Mouse (Mus musculus) heart, adult 18-20 months (tissue): ENCODE data around the gene Iqce. TPM values are rescaled to one million over a fixed set of nuclear protein-coding genes. Genes with fewer than 3 reads are reported as not detected.
A peak's percentile ranks its signal among the peaks of the same experiment; 100 is the strongest.

ENCODE experiments used
- DNase-seq, 2 experiments: peaks; one replicate each; pipeline ENCODE4 v3.0.0; 2021 to 2022; ENCODE audit warnings: mixed read lengths in 1 of 2
- total RNA-seq, 2 experiments: library from RNA; stranded (reverse); gene quantifications; 2 replicates each; pipeline ENCODE4 v1.2.3; 2021

Iqce gene
- total RNA-seq, 2 experiments from 2014 or later: 4.0 to 5.3 TPM

DNA sequence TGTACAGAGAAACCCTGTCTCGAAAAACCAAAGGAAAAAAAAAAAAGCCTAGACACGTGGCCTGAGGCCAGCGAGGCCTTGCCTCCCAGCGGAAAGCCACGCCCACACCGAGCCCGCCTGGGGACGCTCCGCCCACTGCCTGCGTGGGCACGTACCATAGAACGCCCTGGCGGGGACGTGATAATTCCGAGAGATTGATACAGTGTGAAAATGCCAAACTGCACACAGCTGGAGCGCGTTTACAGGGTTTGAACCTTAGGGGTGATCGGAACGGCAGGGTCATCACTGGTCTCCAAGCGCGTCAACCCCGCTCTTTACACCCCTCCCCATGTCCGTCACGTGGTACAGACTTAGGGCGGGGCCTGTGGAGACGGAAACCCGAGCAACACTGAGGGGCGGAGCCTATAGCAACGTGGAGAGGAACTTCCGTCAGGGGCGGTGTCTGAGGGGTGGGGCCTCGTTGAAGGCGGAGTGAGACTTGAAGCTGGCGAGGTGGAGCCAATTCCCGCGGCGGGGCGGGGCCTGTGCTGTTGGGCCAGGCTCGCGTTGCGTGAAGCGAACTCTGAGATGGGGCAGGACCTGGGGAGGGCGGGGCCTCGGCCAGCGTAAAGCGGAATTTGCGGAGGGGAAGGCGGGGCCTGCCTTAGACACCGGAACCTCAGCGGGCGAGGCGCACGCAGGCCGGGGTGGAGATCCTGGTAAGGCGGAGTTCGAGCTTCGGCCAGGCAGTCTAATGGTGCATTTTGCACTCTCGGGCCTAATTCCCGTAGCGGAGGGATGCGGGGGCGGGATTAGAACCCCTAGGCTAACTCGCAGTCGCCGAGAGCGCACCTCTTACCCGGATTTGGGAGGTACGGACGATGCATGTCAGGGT lies 2.4 kb upstream of the Iqce start, which contains the start of gene Brat1:
Gene Brat1, plus strand, starts transcription at position 634 of the 874 bp plus-strand sequence.
- DNase-seq: peak; percentile 100

DNA sequence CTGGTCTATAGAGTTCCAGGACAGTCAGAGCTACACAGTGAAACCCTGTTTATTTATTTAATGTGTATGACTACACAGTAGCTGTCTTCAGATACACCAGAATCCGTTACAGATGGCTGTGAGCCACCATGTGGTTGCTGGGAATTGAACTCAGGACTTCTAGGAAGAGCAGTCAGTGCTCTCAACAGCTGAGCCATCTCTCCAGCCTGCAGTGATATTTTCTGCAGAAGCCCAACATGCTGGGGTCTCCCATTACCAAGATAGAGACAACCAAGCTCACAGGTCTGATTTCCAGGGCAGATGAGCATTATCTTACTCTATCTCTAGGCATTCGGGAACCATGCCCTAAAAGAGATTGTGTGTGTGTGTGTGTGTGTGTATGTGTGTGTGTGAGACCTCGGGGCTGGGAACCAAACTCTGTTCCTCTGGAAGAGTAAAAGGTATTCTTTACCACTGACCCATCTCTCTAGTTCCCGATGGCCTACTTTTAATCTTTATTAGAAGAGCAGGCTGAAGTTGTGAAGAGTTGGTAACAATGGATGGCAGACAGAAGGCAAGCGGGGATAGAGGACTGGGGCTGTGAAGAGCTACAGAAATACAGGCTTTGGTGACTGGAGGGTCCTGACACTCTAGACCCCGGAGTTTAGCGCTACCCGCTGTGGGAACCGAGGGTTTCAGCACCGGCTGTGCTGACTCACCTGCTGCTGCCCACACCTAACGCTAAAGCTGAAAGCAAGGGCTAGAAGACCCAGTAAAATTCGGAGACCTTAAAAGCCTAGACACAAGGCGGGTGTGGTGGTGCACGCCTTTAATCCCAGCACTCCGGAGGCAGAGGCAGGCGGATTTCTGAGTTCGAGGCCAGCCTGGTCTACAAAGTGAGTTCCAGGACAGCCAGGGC lies 1.6 kb upstream of the Iqce start:
- DNase-seq: peak in 1 of 2 experiments; percentile 18

- peak; percentile 17 to 23 for DNase-seq
Measured at GRCm38 (mm10) chr5:140702618-140703175, 519 bp upstream of the Iqce start.

DNA sequence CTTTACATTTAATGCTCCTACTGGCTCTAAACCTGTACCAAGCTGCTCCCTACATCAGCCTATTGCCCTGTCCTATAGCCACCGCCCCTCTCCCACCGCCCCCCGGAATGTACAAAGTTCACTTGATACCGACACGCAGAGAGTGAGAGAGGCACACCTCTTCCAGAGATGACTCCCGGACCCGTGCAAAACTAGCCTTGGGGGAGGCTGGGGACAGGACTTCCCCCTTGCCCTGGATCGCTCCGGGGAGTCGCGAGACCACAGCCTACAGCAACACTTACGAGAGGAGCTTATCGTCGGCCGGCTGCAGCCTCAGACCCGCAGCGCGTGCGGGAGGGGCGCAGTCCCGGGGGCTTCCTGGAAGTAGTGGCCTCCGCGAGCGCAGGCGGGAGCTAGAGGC lies 517 bp downstream of the Iqce start:
- DNase-seq: no peak

DNA sequence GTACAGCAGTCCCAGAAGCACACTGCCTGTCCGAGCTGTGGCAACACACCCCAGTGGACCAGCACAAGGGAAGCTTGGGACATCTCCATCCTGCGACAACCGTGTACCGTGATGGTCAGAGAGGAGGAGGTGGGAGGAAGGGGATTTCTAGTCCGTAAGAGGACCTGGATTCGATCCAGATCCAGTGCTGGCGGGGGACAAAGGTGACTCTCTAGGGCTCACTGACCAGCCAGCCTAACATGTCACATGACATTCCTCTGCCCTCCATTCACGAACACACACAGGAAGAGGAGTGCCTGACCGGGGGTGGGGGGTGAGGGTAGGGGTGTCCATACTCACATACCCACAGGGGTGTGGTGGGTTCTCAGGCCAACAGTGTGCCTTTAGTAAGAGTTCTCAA lies 2.4 kb downstream of the Iqce start:
- no peak for DNase-seq

GRCm38 (mm10) chr5:140695987-140696386 lies 6.2 kb downstream of the Iqce start:
- no peak for DNase-seq

DNA sequence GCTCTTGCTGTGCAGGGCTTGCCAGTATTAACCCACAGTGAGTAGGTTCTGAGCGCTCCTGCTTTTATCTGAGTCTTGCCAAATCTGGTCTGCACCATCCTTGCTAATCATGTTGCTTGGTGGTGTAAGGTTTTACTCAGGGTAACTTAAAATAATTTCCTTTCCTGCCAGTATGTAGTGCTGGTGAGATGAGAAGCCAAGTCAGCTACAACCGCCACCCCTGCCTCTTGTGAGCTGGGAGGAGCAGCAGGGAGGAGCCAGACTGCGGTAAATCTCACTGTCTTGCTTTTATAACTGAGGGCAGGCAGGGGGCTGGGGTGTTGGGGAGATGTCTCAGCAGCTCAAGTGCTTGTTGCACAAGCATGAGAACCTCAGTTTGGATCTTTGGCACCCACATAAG lies 13.7 kb downstream of the Iqce start:
- DNase-seq: no peak

- peak in 1 of 2 experiments; percentile 59 for DNase-seq
Measured at GRCm38 (mm10) chr5:140684343-140685148, 17.6 kb downstream of the Iqce start.

GRCm38 (mm10) chr5:140682113-140682512 lies 20.1 kb downstream of the Iqce start:
- DNase-seq: no peak

- no peak for DNase-seq
Measured at GRCm38 (mm10) chr5:140680950-140681349, 21.2 kb downstream of the Iqce start.

DNA sequence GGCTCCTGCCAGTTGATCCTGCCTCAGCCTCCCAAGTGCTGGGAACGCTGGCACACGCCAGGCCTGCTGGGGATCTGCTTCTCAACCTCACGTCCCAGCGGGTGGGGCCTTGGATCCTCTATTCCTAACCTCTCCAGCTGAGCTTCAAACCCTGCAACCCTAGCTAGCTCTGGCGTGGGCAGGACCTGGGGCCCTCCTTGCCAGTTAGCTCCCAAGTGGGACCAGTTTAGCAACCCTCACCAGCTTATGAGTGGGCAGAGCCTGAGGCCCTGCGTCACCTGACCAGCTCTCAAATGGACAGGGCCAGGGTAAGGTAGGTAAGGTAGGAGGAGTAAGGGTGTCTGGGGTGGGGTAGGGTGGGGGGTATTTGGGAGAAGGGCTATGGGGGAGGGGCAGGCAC lies 22.1 kb downstream of the Iqce start:
- no peak for DNase-seq

- DNase-seq: no peak
Measured at GRCm38 (mm10) chr5:140677137-140677536, 25.0 kb downstream of the Iqce start.

DNA sequence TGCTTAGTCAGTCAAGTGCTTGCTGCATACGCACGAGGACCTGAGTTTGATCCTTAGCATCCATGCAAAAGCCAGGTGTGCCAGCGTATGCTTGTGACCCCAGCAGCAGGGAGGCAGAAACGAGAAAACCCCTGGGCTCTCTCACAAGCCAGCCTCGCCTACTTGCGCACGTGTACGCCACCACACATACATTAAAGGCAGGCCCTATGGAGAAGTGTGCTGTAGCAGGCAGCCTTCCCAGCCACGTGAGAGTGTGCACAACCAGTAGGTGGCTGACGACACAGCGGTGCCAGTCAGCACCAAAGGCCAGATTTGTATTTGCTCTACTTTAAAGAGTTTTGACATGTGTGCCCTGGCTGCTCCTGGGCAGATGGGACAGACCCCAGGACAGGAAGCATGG lies 26.5 kb downstream of the Iqce start:
- no peak for DNase-seq

DNA sequence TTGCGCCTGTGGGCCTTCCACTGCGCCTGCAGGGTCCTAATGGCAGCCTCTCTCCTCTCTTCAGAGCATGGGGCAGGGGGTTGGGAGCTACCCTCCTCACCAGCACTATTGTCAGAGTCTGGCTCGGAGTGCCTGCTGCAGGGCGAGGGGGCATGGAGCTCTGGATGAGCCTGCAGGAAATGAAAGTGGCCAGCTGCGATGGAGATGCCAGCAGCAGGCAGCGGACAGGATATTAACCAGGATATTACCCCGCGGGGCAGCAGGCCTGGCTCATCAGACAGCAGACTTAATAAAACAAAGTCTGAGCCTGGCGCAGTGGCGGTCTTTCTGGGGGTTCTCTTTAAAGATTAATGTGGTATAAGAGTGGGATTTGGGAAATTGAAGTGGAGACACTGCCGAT lies 27.1 kb downstream of the Iqce start:
- no peak for DNase-seq

- DNase-seq: no peak
Measured at GRCm38 (mm10) chr5:140674036-140674435, 28.1 kb downstream of the Iqce start.

- DNase-seq: peak; percentile 25 to 64
Measured at GRCm38 (mm10) chr5:140672603-140673002, 29.6 kb downstream of the Iqce start.

GRCm38 (mm10) chr5:140672115-140672514 lies 30.1 kb downstream of the Iqce start:
- DNase-seq: no peak

GRCm38 (mm10) chr5:140663621-140664180 lies 38.5 kb downstream of the Iqce start:
- peak; percentile 65 to 77 for DNase-seq

DNA sequence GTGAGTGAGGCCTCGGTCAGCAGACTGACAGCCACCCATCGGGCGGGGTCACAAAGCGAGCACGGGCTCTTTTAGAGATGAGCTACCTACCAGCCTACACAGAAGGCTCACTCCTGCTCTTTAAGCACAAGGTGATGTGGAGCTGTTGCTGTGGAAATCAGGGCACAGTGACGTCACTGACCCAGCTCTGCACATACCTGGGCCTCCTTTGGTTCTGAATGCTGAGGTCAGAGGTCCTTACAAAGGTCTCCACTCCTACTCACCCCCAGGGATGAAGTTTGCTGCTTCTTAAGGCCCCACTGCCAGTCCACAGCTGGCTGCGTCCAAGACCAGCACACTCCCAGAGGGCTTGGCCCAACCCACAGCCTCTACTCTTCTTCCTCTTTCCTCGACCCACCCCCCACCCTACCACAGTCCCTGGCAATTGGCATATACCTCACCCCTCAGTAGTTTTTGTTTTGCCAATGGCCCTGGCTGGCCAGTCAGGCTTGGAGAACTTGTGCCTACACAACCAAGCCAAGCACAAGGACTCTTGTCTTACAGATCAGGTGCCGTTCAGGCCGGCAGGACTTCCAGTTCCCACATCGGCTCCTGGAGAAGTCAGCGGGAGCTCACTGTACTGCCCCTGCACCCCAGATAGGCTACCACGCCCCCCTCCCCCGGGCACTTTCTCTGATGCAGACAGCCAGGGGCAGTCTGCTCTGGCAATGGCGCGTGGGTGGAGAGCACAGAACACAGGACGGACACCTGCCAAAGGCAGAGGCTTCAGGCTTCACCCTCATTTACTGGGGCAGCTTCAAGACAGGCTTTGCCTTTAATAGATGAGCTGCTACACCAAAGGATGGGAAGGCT lies 39.2 kb downstream of the Iqce start:
- DNase-seq: no peak

- no peak for DNase-seq
Measured at GRCm38 (mm10) chr5:140661875-140662643, 40.1 kb downstream of the Iqce start.
